Mouse (Mus musculus): ENCODE data around the gene Csf3. TPM values are rescaled to one million over a fixed set of nuclear protein-coding genes. Genes with fewer than 3 reads are reported as not detected.
"Not testable (repeated sequence)": the region's sequence is repeated elsewhere in the genome, so short reads cannot be mapped to it uniquely, and the experiment has no call there.

The Csf3 gene
- polyA plus RNA-seq, 1 experiment from 2014 or later: not detected

DNA sequence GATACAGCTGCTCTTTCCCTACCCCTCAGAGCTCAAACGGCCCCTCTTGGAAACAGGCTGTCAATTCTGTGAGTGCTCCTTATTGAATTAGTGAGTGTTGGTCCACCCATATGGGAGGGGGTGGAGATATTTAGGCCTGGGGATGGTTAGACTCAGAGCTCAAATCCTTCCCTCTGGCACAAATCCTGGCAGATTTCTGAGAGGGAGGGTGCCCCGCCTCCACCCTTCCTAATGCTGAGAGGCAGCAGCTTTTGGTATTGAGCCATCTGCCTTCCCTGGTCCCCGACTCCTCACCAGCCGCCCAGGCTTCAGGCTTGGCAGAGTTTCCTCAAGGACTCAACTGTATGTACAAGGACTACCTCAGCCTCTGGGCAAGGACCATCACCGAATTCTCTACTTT is 30.1 kb downstream of the Csf3 start:
- peak; percentile 25 for DNase-seq (ENCODE audit: low spot score)
- Histone ChIP-seq H3K36me3 (ENCODE audit: insufficient read depth, low read length) (no peaks in the 10 kb centered on the region), H3K4me3 (ENCODE audit: low read depth, low read length) (no peak overlapping the region), H3K4me2 (replicated peaks; ENCODE audit: low read depth, low read length) (no peak overlapping the region), H3K9ac (replicated peaks; ENCODE audit: low read depth) (no peak overlapping the region), H3K27ac (ENCODE audit: low read length) (no peak overlapping the region; the same call in 1 of the 2 replicates), H3K9me3 (ENCODE audit: low read length) (no peaks in the 10 kb centered on the region), H3K27me3 (replicated peaks; ENCODE audit: insufficient read depth, low read length) (no peaks in the 10 kb centered on the region), H3K4me1 (ENCODE audit: insufficient read depth, low read depth, low read length) (peaks cover 7% of the 10 kb centered on the region; the same call in 1 of the 2 replicates)
- WGBS: 45% methylated on average over 5 of the region's 5 CpGs
- no peak for ATAC-seq
- TF ChIP-seq EP300 (IDR thresholded peaks at IDR 0.05) (no peak), CTCF (IDR thresholded peaks at IDR 0.05) (no peak)

DNA sequence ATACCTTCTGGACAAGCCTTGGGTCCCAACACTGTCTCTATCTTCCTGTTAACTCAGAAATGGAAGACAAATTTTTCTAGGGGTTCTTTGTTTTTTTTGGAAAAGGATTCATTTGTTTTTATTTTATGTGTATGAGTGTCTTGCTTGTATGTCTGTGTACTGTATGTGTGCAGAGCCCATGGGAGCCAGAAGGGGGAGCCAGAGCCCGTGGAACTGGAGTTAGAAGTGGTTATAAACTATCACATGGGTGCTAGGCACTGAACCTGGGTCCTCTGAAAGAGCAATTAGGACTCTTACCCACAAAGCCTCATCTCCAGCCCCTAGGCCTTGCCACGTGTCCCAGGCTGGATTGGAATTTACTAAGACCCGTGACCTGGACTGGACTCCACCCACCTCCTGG is 33.0 kb downstream of the Csf3 start:
- Histone ChIP-seq H3K27ac (ENCODE audit: low read length) (no peak overlapping the region), H3K4me2 (replicated peaks; ENCODE audit: low read depth, low read length) (no peak overlapping the region), H3K4me3 (ENCODE audit: low read depth, low read length) (no peak overlapping the region), H3K36me3 (ENCODE audit: insufficient read depth, low read length) (no peaks in the 10 kb centered on the region), H3K9me3 (ENCODE audit: low read length) (no peaks in the 10 kb centered on the region), H3K9ac (replicated peaks; ENCODE audit: low read depth) (no peak overlapping the region), H3K4me1 (ENCODE audit: insufficient read depth, low read depth, low read length) (peaks cover under 1% of the 10 kb centered on the region; the same call in 1 of the 2 replicates), H3K27me3 (replicated peaks; ENCODE audit: insufficient read depth, low read length) (no peaks in the 10 kb centered on the region)
- DNase-seq (ENCODE audit: low spot score) (no peak), ATAC-seq (no peak)
- 61% methylated on average over 3 of the region's 3 CpGs for WGBS
- no peak for TF ChIP-seq EP300 (IDR thresholded peaks at IDR 0.05)
- no peak; the same call in 1 of the 2 replicates for TF ChIP-seq CTCF (IDR thresholded peaks at IDR 0.05)

- no peak for ATAC-seq
- Histone ChIP-seq H3K27ac (ENCODE audit: low read length) (no peak overlapping the region), H3K27me3 (replicated peaks; ENCODE audit: insufficient read depth, low read length) (no peaks in the 10 kb centered on the region), H3K4me1 (ENCODE audit: insufficient read depth, low read depth, low read length) (peaks cover 3% of the 10 kb centered on the region; the same call in 1 of the 2 replicates), H3K4me2 (replicated peaks; ENCODE audit: low read depth, low read length) (no peak overlapping the region), H3K36me3 (ENCODE audit: insufficient read depth, low read length) (no peaks in the 10 kb centered on the region), H3K9me3 (ENCODE audit: low read length) (no peaks in the 10 kb centered on the region), H3K9ac (replicated peaks; ENCODE audit: low read depth) (no peak overlapping the region), H3K4me3 (ENCODE audit: low read depth, low read length) (no peak overlapping the region)
- TF ChIP-seq EP300 (IDR thresholded peaks at IDR 0.05) (no peak), CTCF (IDR thresholded peaks at IDR 0.05) (no peak)
- DNase-seq (ENCODE audit: low spot score): no peak
- WGBS: 90% methylated on average over 4 of the region's 4 CpGs
Observed at GRCm38 (mm10) chr11:98735111-98735510, 34.0 kb downstream of the Csf3 start.

GRCm38 (mm10) chr11:98736176-98736575 is 35.1 kb downstream of the Csf3 start:
- no peak overlapping the region for H3K4me3 ChIP-seq (ENCODE audit: low read depth, low read length)
- H3K4me2 ChIP-seq (replicated peaks; ENCODE audit: low read depth, low read length): no peak overlapping the region
- 83% methylated on average over 1 of the region's 1 CpGs for WGBS
- H3K9ac ChIP-seq (replicated peaks; ENCODE audit: low read depth): no peak overlapping the region
- DNase-seq (ENCODE audit: low spot score) (no peak), ATAC-seq (no peak)
- no peak overlapping the region for H3K27ac ChIP-seq (ENCODE audit: low read length)
- TF ChIP-seq EP300 (IDR thresholded peaks at IDR 0.05): no peak
- TF ChIP-seq CTCF (IDR thresholded peaks at IDR 0.05): no peak
- H3K27me3 ChIP-seq (replicated peaks; ENCODE audit: insufficient read depth, low read length): no peaks in the 10 kb centered on the region
- H3K4me1 ChIP-seq (ENCODE audit: insufficient read depth, low read depth, low read length): peaks cover 8% of the 10 kb centered on the region; the same call in 1 of the 2 replicates
- H3K36me3 ChIP-seq (ENCODE audit: insufficient read depth, low read length): no peaks in the 10 kb centered on the region
- no peaks in the 10 kb centered on the region for H3K9me3 ChIP-seq (ENCODE audit: low read length)

- not testable (repeated sequence) for ATAC-seq; H3K4me3 ChIP-seq (ENCODE audit: low read depth, low read length); H3K4me2 ChIP-seq (replicated peaks; ENCODE audit: low read depth, low read length); DNase-seq (ENCODE audit: low spot score); H3K9me3 ChIP-seq (ENCODE audit: low read length); H3K27ac ChIP-seq (ENCODE audit: low read length); H3K4me1 ChIP-seq (ENCODE audit: insufficient read depth, low read depth, low read length); H3K27me3 ChIP-seq (replicated peaks; ENCODE audit: insufficient read depth, low read length); H3K36me3 ChIP-seq (ENCODE audit: insufficient read depth, low read length); H3K9ac ChIP-seq (replicated peaks; ENCODE audit: low read depth)
- 83% methylated on average over 2 of the region's 2 CpGs for WGBS
Observed at GRCm38 (mm10) chr11:98737220-98737619, 36.2 kb downstream of the Csf3 start.

GRCm38 (mm10) chr11:98738428-98738911 is 37.4 kb downstream of the Csf3 start:
- ATAC-seq (no peak), DNase-seq (ENCODE audit: low spot score) (no peak)
- no peak overlapping the region for H3K9ac ChIP-seq (replicated peaks; ENCODE audit: low read depth)
- H3K4me1 ChIP-seq (ENCODE audit: insufficient read depth, low read depth, low read length): peaks cover 15% of the 10 kb centered on the region
- no peak overlapping the region for H3K4me2 ChIP-seq (replicated peaks; ENCODE audit: low read depth, low read length)
- no peaks in the 10 kb centered on the region for H3K9me3 ChIP-seq (ENCODE audit: low read length)
- no peak overlapping the region for H3K27ac ChIP-seq (ENCODE audit: low read length)
- TF ChIP-seq EP300 (IDR thresholded peaks at IDR 0.05) (no peak), CTCF (IDR thresholded peaks at IDR 0.05) (no peak)
- H3K36me3 ChIP-seq (ENCODE audit: insufficient read depth, low read length): no peaks in the 10 kb centered on the region
- no peak overlapping the region for H3K4me3 ChIP-seq (ENCODE audit: low read depth, low read length)
- H3K27me3 ChIP-seq (replicated peaks; ENCODE audit: insufficient read depth, low read length): no peaks in the 10 kb centered on the region
- 46% methylated on average over 4 of the region's 4 CpGs for WGBS

DNA sequence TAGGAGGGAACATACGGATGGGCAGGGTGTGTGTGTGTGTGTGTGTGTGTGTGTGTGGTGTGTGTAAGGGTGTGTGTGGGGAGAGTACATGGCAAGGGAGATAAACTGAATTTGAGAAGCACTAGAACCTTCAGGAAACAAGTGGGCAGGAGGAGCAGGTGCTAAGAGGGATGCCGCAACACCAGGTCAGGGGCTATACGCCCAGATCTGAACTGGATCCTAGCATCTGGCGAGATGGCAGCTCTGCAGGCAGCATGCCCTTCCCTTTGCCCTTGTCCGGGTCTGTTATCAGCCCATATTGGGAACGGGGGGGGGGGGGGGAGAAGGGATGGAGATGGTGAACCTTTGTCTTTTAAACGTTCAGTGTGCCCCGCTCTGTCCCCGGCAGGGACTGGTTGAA is 37.9 kb downstream of the Csf3 start:
- Histone ChIP-seq H3K36me3 (ENCODE audit: insufficient read depth, low read length) (no peaks in the 10 kb centered on the region), H3K4me2 (replicated peaks; ENCODE audit: low read depth, low read length) (no peak overlapping the region), H3K9ac (replicated peaks; ENCODE audit: low read depth) (no peak overlapping the region), H3K4me3 (ENCODE audit: low read depth, low read length) (no peak overlapping the region), H3K27me3 (replicated peaks; ENCODE audit: insufficient read depth, low read length) (no peaks in the 10 kb centered on the region), H3K4me1 (ENCODE audit: insufficient read depth, low read depth, low read length) (peaks cover 19% of the 10 kb centered on the region), H3K27ac (ENCODE audit: low read length) (no peak overlapping the region), H3K9me3 (ENCODE audit: low read length) (no peaks in the 10 kb centered on the region)
- TF ChIP-seq EP300 (IDR thresholded peaks at IDR 0.05): no peak
- TF ChIP-seq CTCF (IDR thresholded peaks at IDR 0.05): no peak
- ATAC-seq: no peak
- no peak for DNase-seq (ENCODE audit: low spot score)
- WGBS: 68% methylated on average over 9 of the region's 9 CpGs

Measured in lung, postnatal 0 days (tissue).